Mouse (Mus musculus) cerebellum, postnatal 4 days (tissue): ENCODE data around the gene Ascc2.

Experiments
- DNase-seq, 2 experiments: peaks; one replicate each; pipeline ENCODE4 v3.0.0; 2022; ENCODE audit warnings: low spot score in 2 of 2, mixed read lengths in 1 of 2

The Ascc2 gene

DNA sequence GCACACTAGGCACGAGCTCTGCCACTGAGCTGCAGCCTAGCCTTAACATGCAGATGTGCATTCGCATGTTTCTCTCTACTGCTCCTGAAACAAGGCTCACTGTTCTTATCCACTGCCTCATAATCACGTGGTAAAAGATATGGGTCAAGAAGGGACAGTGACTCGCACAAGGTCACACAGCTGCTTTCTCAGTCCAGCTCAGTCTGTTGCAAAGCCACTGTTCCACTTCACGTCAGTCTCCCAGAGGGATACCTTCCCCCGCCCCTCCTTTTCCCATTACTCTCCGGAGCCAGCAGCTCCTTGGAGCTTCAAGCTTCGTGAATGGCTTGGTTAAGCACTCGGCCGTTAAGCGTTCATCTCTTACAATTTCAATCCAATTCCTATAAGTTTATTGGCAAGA lies 82.8 kb downstream of the Ascc2 start:
- DNase-seq: no peak

DNA sequence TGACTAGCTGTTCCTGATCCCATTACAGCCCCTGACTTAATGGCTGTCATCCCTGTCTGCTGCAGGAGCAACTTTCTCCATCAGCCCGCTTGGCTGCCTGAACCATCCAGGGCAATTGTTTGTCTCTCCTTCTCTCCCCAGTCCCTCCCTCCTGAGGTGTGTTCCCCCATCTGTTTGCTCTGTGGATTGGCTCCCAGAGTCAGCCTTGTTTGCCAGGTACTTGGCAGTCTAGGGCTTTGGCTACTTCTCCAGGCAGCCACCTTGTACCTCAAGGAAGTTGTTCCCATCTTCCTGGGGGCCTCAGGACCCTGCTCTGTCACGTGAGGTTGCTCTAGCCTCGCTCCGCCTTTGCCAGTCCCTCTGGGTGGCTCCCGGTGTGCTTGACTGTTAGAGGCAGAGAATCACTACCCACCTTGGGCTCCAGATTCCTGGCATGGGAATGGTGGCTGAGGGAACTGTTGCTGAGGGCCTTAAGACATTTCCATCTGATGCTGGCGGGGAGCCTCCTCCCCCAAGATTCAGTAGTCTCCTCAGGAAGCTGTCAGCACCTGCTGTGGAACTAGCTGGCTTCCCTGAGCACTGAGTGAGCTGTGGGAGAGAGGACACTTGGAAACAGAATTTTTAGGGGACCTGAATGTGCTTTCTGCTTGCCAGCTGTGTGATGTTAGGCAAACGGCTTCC lies 83.5 kb downstream of the Ascc2 start:
- DNase-seq: no peak

DNA sequence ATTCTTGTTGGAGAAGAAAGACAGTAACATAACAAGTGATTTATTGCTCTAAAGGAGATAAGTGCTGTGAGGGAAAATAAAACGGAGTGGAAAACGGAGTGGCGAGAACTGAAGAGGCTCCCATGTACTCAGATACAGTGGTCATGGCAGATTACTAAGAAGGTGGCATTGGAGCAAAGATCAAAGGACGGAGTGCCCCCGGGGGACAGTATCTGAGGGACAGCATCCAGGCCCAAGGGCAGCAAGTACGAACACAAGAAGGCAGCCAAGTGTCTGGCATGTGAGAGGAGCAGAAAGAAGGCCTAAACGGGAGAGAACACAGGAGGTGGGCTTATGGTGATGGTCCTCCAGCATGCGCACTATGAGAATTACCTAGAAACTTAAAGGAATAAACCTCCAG lies 84.2 kb downstream of the Ascc2 start:
- DNase-seq: no peak

DNA sequence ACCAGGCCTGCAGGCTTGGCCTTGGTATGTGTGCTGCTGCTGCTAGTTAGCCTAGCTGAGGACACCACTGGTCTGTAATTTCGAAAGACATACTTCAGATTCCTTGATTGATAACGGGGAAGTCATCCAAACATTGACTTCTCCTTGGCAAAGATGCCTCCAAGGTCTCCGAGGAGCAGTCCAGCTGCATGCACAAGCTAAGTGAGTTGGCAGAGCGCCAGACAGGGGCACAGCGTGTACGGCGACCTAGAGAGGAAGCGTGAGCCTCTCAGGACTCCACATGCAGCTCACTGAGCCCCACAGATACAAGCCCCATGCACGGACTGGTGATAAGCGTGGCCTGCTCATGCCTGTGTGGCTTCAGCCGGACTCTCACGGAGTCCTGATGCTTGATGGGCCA lies 92.1 kb downstream of the Ascc2 start:
- no peak for DNase-seq

DNA sequence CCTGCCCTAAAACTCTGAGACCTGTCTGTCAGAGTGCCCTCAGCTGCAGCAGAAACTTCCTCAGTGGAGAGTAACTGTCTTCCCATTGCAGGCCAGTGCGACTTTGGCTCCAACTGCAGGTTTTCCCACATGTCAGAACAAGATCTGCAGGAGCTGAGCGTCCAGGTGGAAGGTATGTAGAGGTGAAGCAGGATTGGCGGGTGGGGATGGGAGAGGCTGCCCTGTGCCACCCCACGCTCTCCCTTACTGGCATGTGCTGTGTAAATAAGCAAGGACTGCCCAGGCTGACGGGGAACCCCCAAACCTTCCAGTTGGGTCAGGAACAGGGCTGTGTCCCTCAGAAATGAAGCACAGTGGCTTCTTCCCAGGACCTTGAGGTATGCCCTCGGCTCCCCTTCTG lies 92.5 kb downstream of the Ascc2 start:
- no peak for DNase-seq

DNA sequence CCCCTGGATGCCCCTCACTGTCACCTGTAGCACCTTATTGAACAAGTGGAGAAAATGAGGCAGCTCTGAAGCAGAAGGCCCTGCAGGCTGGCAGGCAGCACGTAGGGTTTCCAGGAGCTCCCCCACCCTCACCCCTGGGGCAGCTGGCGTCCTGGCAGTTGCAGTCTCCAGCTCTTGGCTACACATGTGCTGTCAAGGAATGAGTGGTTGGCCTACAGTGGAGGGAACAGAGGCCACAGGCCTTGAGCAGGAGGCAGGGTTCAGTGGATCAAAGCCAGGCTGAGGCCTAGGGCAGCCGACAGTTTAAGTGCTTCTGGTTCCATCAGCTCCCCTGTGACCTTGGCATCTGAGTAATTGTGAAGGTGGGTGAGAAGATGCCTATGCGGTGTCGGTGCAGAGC lies 93.4 kb downstream of the Ascc2 start:
- no peak for DNase-seq

DNA sequence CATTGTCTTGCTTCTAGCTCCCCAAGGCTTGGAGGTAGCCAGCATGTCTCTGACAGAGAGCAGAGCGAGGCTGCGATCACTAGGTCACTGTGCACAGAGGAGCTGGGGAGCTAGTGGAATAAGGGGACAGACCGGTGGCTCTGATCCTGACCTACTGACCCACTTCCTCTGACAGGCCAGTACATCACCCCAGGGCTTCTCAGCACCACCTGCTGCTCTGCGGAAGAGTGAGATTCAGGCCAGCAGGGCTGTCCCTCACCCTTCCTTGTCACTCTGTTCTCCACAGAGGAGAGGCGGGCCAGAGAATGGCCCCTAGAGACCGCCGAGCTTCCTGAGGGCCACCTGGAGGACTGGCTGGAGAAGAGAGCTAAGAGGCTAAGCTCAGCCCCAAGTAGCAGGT lies 94.2 kb downstream of the Ascc2 start:
- no peak for DNase-seq

DNA sequence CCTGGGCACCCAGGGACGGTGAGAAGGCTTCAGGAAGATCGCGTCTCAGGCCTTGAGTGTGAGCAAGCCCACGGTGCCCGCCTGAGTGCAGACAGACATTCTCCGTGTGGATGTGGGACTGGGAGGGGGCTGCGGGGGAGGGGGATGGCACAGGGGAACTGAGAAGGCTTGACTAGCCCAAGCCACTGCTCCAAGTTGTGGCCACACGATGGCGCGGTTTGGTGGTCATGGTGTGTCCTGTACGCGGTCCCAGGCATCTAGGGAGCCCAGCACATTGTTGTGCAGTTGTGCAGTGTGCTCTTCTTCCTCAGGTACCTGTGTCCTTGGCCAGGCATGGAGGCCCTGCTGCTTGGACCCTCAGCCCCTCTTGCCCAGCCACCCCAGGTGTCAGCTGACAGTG lies 96.6 kb downstream of the Ascc2 start:
- DNase-seq: no peak
